Mouse (Mus musculus): ENCODE data around the gene Kcnj12. TPM values are rescaled to one million over a fixed set of nuclear protein-coding genes. Genes with fewer than 3 reads are reported as not detected.

Gene Kcnj12
- polyA plus RNA-seq, 1 experiment from 2014 or later, result 0.10 TPM

- Histone ChIP-seq H3K4me2 (no peak overlapping the region), H3K9ac (no peak overlapping the region), H3K36me3 (no peaks in the 10 kb centered on the region), H3K4me3 (replicated peaks) (no peak overlapping the region), H3K27ac (no peak overlapping the region), H3K27me3 (0 out of 2 replicates have a peak, but pooled peaks cover 8% of the 10 kb centered on the region), H3K4me1 (replicated peaks) (peaks cover 9% of the 10 kb centered on the region), H3K9me3 (replicated peaks) (no peaks in the 10 kb centered on the region)
- ATAC-seq (ENCODE audit: low read depth) (no peak), DNase-seq (no peak)
- WGBS (ENCODE audit: insufficient replicate concordance), result 77% methylated on average over 9 of the region's 9 CpGs
These were observed 16.0 kb downstream of the Kcnj12 start for GRCm38 (mm10) chr11:61038277-61038782.

- no peak overlapping the region for H3K4me3 ChIP-seq (replicated peaks)
- H3K4me2 ChIP-seq, result no peak overlapping the region
- H3K27ac ChIP-seq, result no peak overlapping the region
- H3K27me3 ChIP-seq, result 0 out of 2 replicates have a peak, but pooled peaks cover 11% of the 10 kb centered on the region
- WGBS (ENCODE audit: insufficient replicate concordance), result 67% methylated on average over 11 of the region's 11 CpGs
- no peaks in the 10 kb centered on the region for H3K36me3 ChIP-seq
- no peak for DNase-seq
- peaks cover 11% of the 10 kb centered on the region for H3K4me1 ChIP-seq (replicated peaks)
- H3K9ac ChIP-seq, result no peak overlapping the region
- no peaks in the 10 kb centered on the region for H3K9me3 ChIP-seq (replicated peaks)
- ATAC-seq (ENCODE audit: low read depth), result no peak
These were observed 18.7 kb downstream of the Kcnj12 start for GRCm38 (mm10) chr11:61040856-61041652.

- Histone ChIP-seq H3K36me3 (no peaks in the 10 kb centered on the region), H3K4me1 (replicated peaks) (peaks cover 11% of the 10 kb centered on the region), H3K9me3 (replicated peaks) (no peaks in the 10 kb centered on the region), H3K27ac (no peak overlapping the region), H3K4me2 (no peak overlapping the region), H3K9ac (no peak overlapping the region), H3K27me3 (0 out of 2 replicates have a peak, but pooled peaks cover 11% of the 10 kb centered on the region), H3K4me3 (replicated peaks) (no peak overlapping the region)
- no peak for DNase-seq
- no peak for ATAC-seq (ENCODE audit: low read depth)
- WGBS (ENCODE audit: insufficient replicate concordance), result 2% methylated on average over 8 of the region's 8 CpGs
These were observed 20.2 kb downstream of the Kcnj12 start for GRCm38 (mm10) chr11:61042593-61042992.

GRCm38 (mm10) chr11:61043055-61043992, 21.0 kb downstream of the Kcnj12 start:
- H3K4me3 ChIP-seq (replicated peaks), result no peak overlapping the region

GRCm38 (mm10) chr11:61044741-61045140, 22.4 kb downstream of the Kcnj12 start:
- Histone ChIP-seq H3K27me3 (0 out of 2 replicates have a peak, but pooled peaks cover 11% of the 10 kb centered on the region), H3K4me1 (replicated peaks) (peaks cover 11% of the 10 kb centered on the region), H3K4me3 (replicated peaks) (no peak overlapping the region), H3K9ac (no peak overlapping the region), H3K36me3 (no peaks in the 10 kb centered on the region), H3K9me3 (replicated peaks) (no peaks in the 10 kb centered on the region), H3K27ac (no peak overlapping the region), H3K4me2 (no peak overlapping the region)
- DNase-seq (no peak), ATAC-seq (ENCODE audit: low read depth) (no peak)
- WGBS (ENCODE audit: insufficient replicate concordance), result 56% methylated on average over 5 of the region's 5 CpGs

More at GRCm38 (mm10) chr11:61043055-61043992, 21.0 kb downstream of the Kcnj12 start:
- H3K27me3 ChIP-seq, result 0 out of 2 replicates have a peak, but pooled peaks cover 11% of the 10 kb centered on the region
- no peaks in the 10 kb centered on the region for H3K9me3 ChIP-seq (replicated peaks)
- no peak for DNase-seq
- H3K4me2 ChIP-seq, result no peak overlapping the region
- no peak overlapping the region for H3K9ac ChIP-seq
- H3K4me1 ChIP-seq (replicated peaks), result peaks cover 11% of the 10 kb centered on the region
- 62% methylated on average over 12 of the region's 12 CpGs for WGBS (ENCODE audit: insufficient replicate concordance)
- no peaks in the 10 kb centered on the region for H3K36me3 ChIP-seq
- ATAC-seq (ENCODE audit: low read depth), result no peak
- H3K27ac ChIP-seq, result no peak overlapping the region

GRCm38 (mm10) chr11:61047441-61047840, 25.1 kb downstream of the Kcnj12 start:
- Histone ChIP-seq H3K4me2 (no peak overlapping the region), H3K36me3 (no peaks in the 10 kb centered on the region), H3K27ac (no peak overlapping the region), H3K27me3 (0 out of 2 replicates have a peak, but pooled peaks cover 17% of the 10 kb centered on the region), H3K4me3 (replicated peaks) (no peak overlapping the region), H3K9me3 (replicated peaks) (no peaks in the 10 kb centered on the region), H3K4me1 (replicated peaks) (peaks cover 14% of the 10 kb centered on the region), H3K9ac (no peak overlapping the region)
- DNase-seq, result no peak
- WGBS (ENCODE audit: insufficient replicate concordance), result 49% methylated on average over 5 of the region's 5 CpGs
- ATAC-seq (ENCODE audit: low read depth), result no peak

GRCm38 (mm10) chr11:61051151-61051550, 28.8 kb downstream of the Kcnj12 start:
- WGBS (ENCODE audit: insufficient replicate concordance), result 23% methylated on average over 8 of the region's 8 CpGs
- Histone ChIP-seq H3K9me3 (replicated peaks) (no peaks in the 10 kb centered on the region), H3K4me2 (no peak overlapping the region), H3K9ac (no peak overlapping the region), H3K27ac (no peak overlapping the region), H3K4me3 (replicated peaks) (no peak overlapping the region), H3K36me3 (no peaks in the 10 kb centered on the region), H3K27me3 (0 out of 2 replicates have a peak, but pooled peaks cover 19% of the 10 kb centered on the region), H3K4me1 (replicated peaks) (peaks cover 4% of the 10 kb centered on the region; the same call in 1 of the 2 replicates)
- ATAC-seq (ENCODE audit: low read depth), result no peak
- no peak for DNase-seq

- DNase-seq (no peak), ATAC-seq (ENCODE audit: low read depth) (no peak)
- H3K4me3 ChIP-seq (replicated peaks), result no peak overlapping the region
- H3K27ac ChIP-seq, result no peak overlapping the region
- H3K9me3 ChIP-seq (replicated peaks), result no peaks in the 10 kb centered on the region
- no peaks in the 10 kb centered on the region for H3K36me3 ChIP-seq
- no peak overlapping the region for H3K9ac ChIP-seq
- H3K4me1 ChIP-seq (replicated peaks), result no peaks in the 10 kb centered on the region
- no peak overlapping the region for H3K4me2 ChIP-seq
- 0 out of 2 replicates have a peak, but pooled peaks cover 18% of the 10 kb centered on the region for H3K27me3 ChIP-seq
- WGBS (ENCODE audit: insufficient replicate concordance), result 67% methylated on average over 5 of the region's 5 CpGs
These were observed 34.5 kb downstream of the Kcnj12 start for GRCm38 (mm10) chr11:61056871-61057270.

GRCm38 (mm10) chr11:61059691-61060457, 37.5 kb downstream of the Kcnj12 start:
- H3K36me3 ChIP-seq, result no peaks in the 10 kb centered on the region
- no peak for DNase-seq
- H3K27me3 ChIP-seq, result peaks cover 34% of the 10 kb centered on the region
- no peak overlapping the region for H3K4me3 ChIP-seq (replicated peaks)
- no peak overlapping the region for H3K27ac ChIP-seq
- 62% methylated on average over 10 of the region's 10 CpGs for WGBS (ENCODE audit: insufficient replicate concordance)
- H3K9ac ChIP-seq, result no peak overlapping the region
- no peak overlapping the region for H3K4me2 ChIP-seq
- H3K9me3 ChIP-seq (replicated peaks), result no peaks in the 10 kb centered on the region
- 0 out of 2 replicates have a peak, but pooled peaks cover 4% of the 10 kb centered on the region for H3K4me1 ChIP-seq (replicated peaks)
- no peak for ATAC-seq (ENCODE audit: low read depth)

GRCm38 (mm10) chr11:61060634-61061033, 38.3 kb downstream of the Kcnj12 start:
- DNase-seq (no peak), ATAC-seq (ENCODE audit: low read depth) (no peak)
- Histone ChIP-seq H3K4me3 (replicated peaks) (no peak overlapping the region), H3K9ac (no peak overlapping the region), H3K4me1 (replicated peaks) (peaks cover 7% of the 10 kb centered on the region; the same call in 1 of the 2 replicates), H3K36me3 (no peaks in the 10 kb centered on the region), H3K27ac (no peak overlapping the region), H3K9me3 (replicated peaks) (no peaks in the 10 kb centered on the region), H3K4me2 (no peak overlapping the region), H3K27me3 (peaks cover 34% of the 10 kb centered on the region)
- 63% methylated on average over 4 of the region's 4 CpGs for WGBS (ENCODE audit: insufficient replicate concordance)
